Mouse (Mus musculus) intestine, embryonic 15.5 days (tissue): ENCODE results near the gene Akip1. TPM values are rescaled to one million over a fixed set of nuclear protein-coding genes. Genes with fewer than 3 reads are reported as not detected.

ENCODE experiments used
- ATAC-seq: fragments of 200-750 bp; cut with Nextera tagmentation; 2 replicates; pipeline ENCODE4 v1.8.0; 2017; ENCODE audit warnings: moderate TSS enrichment, moderate library complexity
- H3K27ac ChIP-seq: fragments of 300-500 bp; sonication (generic); 2 replicates; pipeline ENCODE4 v1.5.1; 2015; ENCODE audit warnings: mild to moderate bottlenecking, inconsistent platforms
- H3K27me3 ChIP-seq: fragments of 300-500 bp; sonication (generic); replicated peaks from 2 replicates; pipeline ENCODE4 v1.6.1; 2015; ENCODE audit warnings: inconsistent platforms
- H3K36me3 ChIP-seq: fragments of 300-500 bp; sonication (generic); 2 replicates; pipeline ENCODE4 v1.6.1; 2015; ENCODE audit warnings: inconsistent platforms
- H3K4me1 ChIP-seq: fragments of 300-500 bp; sonication (generic); replicated peaks from 2 replicates; pipeline ENCODE4 v1.6.1; 2015; ENCODE audit warnings: inconsistent platforms
- H3K4me2 ChIP-seq: fragments of 300-500 bp; sonication (generic); replicated peaks from 2 replicates; pipeline ENCODE4 v1.6.1; 2015; ENCODE audit warnings: mild to moderate bottlenecking, inconsistent platforms
- H3K4me3 ChIP-seq: fragments of 300-500 bp; sonication (generic); replicated peaks from 2 replicates; pipeline ENCODE4 v1.5.1; 2015; ENCODE audit warnings: inconsistent platforms
- H3K9ac ChIP-seq: fragments of 300-500 bp; sonication (generic); 2 replicates; pipeline ENCODE4 v1.6.1; 2015; ENCODE audit warnings: inconsistent platforms
- H3K9me3 ChIP-seq: fragments of 300-500 bp; sonication (generic); 2 replicates; pipeline ENCODE4 v1.6.1; 2016; ENCODE audit warnings: inconsistent platforms
- WGBS: fragments of 180-500 bp; shearing (Covaris S2); methylation state at CpG from one replicate; pipeline ENCODE4 v1.1.7; 2015; 5-methylcytosine and 5-hydroxymethylcytosine counted together
- polyA plus RNA-seq: library from polyadenylated mRNA; unstranded; fragments of >200 nt; fragmentation: Nextera tagmentation; extraction: Ambion mirVana; gene quantifications from 2 replicates; pipeline ENCODE4 v1.2.1, GENCODE M21; 2015

The Akip1 gene
- polyA plus RNA-seq: 38.1 and 38.6 TPM in 2 replicates

GRCm38 (mm10) chr7:109703190-109704015 is at the start of gene Akip1, which contains the start of gene St5:
Gene Akip1 (plus strand): TSS chr7:109703690.
Gene St5 (minus strand): TSS chr7:109703605.
- Histone ChIP-seq H3K27me3 (no peaks in the 10 kb centered on the region), H3K9me3 (no peaks in the 10 kb centered on the region), H3K4me2 (peak within 1 kb of the TSS; percentile 81), H3K9ac (peak within 1 kb of the TSS; percentile 71), H3K4me1 (peaks cover 3% of the 10 kb centered on the region; the same call in 1 of the 2 replicates), H3K4me3 (peak within 1 kb of the TSS; percentile 74), H3K27ac (peak within 1 kb of the TSS; percentile 72), H3K36me3 (no peaks in the 10 kb centered on the region)
- ATAC-seq: peak; percentile 97
- under 1% methylated on average over 61 of the region's 61 CpGs for WGBS

GRCm38 (mm10) chr7:109654871-109655270 is 48.6 kb upstream of the Akip1 start:
- H3K9me3 ChIP-seq: no peaks in the 10 kb centered on the region
- ATAC-seq: no peak
- H3K4me2 ChIP-seq: no peak overlapping the region
- no peak overlapping the region for H3K4me3 ChIP-seq
- H3K4me1 ChIP-seq: no peaks in the 10 kb centered on the region
- H3K27ac ChIP-seq: no peak overlapping the region
- no peak overlapping the region for H3K9ac ChIP-seq
- 78% methylated on average over 5 of the region's 5 CpGs for whole genome bisulfite sequencing
- H3K27me3 ChIP-seq: no peaks in the 10 kb centered on the region
- no peaks in the 10 kb centered on the region for H3K36me3 ChIP-seq

- no peak overlapping the region for H3K4me3 ChIP-seq
- H3K4me2 ChIP-seq: no peak overlapping the region
- H3K27me3 ChIP-seq: no peaks in the 10 kb centered on the region
- H3K9ac ChIP-seq: no peak overlapping the region
- H3K4me1 ChIP-seq: no peaks in the 10 kb centered on the region
- no peak overlapping the region for H3K27ac ChIP-seq
- 32% methylated on average over 6 of the region's 6 CpGs for WGBS
- ATAC-seq: 0 out of 2 replicates have a peak, but pooled peaks have one; percentile 39
- H3K36me3 ChIP-seq: no peaks in the 10 kb centered on the region
- no peaks in the 10 kb centered on the region for H3K9me3 ChIP-seq
Observed at GRCm38 (mm10) chr7:109657884-109658283, 45.6 kb upstream of the Akip1 start.

- Histone ChIP-seq H3K27ac (no peak overlapping the region), H3K9ac (no peak overlapping the region), H3K27me3 (no peaks in the 10 kb centered on the region), H3K4me3 (no peak overlapping the region), H3K4me1 (no peaks in the 10 kb centered on the region), H3K9me3 (no peaks in the 10 kb centered on the region), H3K36me3 (no peaks in the 10 kb centered on the region), H3K4me2 (no peak overlapping the region)
- 90% methylated on average over 2 of the region's 2 CpGs for WGBS
- ATAC-seq: no peak
Observed at GRCm38 (mm10) chr7:109659278-109659677, 44.2 kb upstream of the Akip1 start.

- Histone ChIP-seq H3K27ac (no peak overlapping the region), H3K9me3 (no peaks in the 10 kb centered on the region), H3K27me3 (no peaks in the 10 kb centered on the region), H3K4me3 (no peak overlapping the region), H3K4me2 (no peak overlapping the region), H3K36me3 (no peaks in the 10 kb centered on the region), H3K4me1 (no peaks in the 10 kb centered on the region), H3K9ac (no peak overlapping the region)
- ATAC-seq: no peak
- 84% methylated on average over 4 of the region's 4 CpGs for WGBS
Observed at GRCm38 (mm10) chr7:109662626-109663025, 40.9 kb upstream of the Akip1 start.

- peaks cover 4% of the 10 kb centered on the region for H3K4me1 ChIP-seq
- ATAC-seq: no peak
- H3K9ac ChIP-seq: no peak overlapping the region
- H3K27ac ChIP-seq: no peak overlapping the region
- 77% methylated on average over 5 of the region's 5 CpGs for WGBS
- no peaks in the 10 kb centered on the region for H3K9me3 ChIP-seq
- no peak overlapping the region for H3K4me3 ChIP-seq
- H3K27me3 ChIP-seq: no peaks in the 10 kb centered on the region
- no peak overlapping the region for H3K4me2 ChIP-seq
- no peaks in the 10 kb centered on the region for H3K36me3 ChIP-seq
Observed at GRCm38 (mm10) chr7:109666664-109667063, 36.8 kb upstream of the Akip1 start.

- no peaks in the 10 kb centered on the region for H3K36me3 ChIP-seq
- WGBS: 65% methylated on average over 5 of the region's 5 CpGs
- no peak overlapping the region for H3K9ac ChIP-seq
- peaks cover 8% of the 10 kb centered on the region for H3K4me1 ChIP-seq
- H3K27me3 ChIP-seq: no peaks in the 10 kb centered on the region
- H3K4me3 ChIP-seq: peak overlapping the region; percentile 23
- no peaks in the 10 kb centered on the region for H3K9me3 ChIP-seq
- H3K27ac ChIP-seq: no peak overlapping the region
- H3K4me2 ChIP-seq: peak overlapping the region; percentile 56
- ATAC-seq: no peak
Observed at GRCm38 (mm10) chr7:109669426-109670170, 33.9 kb upstream of the Akip1 start.

- peak; percentile 97 for ATAC-seq
- no peaks in the 10 kb centered on the region for H3K36me3 ChIP-seq
- H3K27me3 ChIP-seq: no peaks in the 10 kb centered on the region
- peak overlapping the region; percentile 98 for H3K27ac ChIP-seq
- H3K4me3 ChIP-seq: peak overlapping the region; percentile 73
- H3K4me2 ChIP-seq: peak overlapping the region; percentile 79
- peaks cover 13% of the 10 kb centered on the region for H3K4me1 ChIP-seq
- H3K9ac ChIP-seq: peak overlapping the region; percentile 84
- WGBS: under 1% methylated on average over 33 of the region's 44 CpGs
- no peaks in the 10 kb centered on the region for H3K9me3 ChIP-seq
Observed at GRCm38 (mm10) chr7:109671581-109672471, 31.7 kb upstream of the Akip1 start.

GRCm38 (mm10) chr7:109674944-109675628 is 28.4 kb upstream of the Akip1 start:
- no peak overlapping the region for H3K9ac ChIP-seq
- H3K4me1 ChIP-seq: peaks cover 9% of the 10 kb centered on the region
- H3K27me3 ChIP-seq: no peaks in the 10 kb centered on the region
- no peaks in the 10 kb centered on the region for H3K9me3 ChIP-seq
- no peak overlapping the region for H3K4me2 ChIP-seq
- 48% methylated on average over 4 of the region's 4 CpGs for WGBS
- no peak overlapping the region for H3K4me3 ChIP-seq
- no peaks in the 10 kb centered on the region for H3K36me3 ChIP-seq
- no peak for ATAC-seq
- 0 out of 2 replicates have a peak overlapping the region, but pooled peaks have one; percentile 44 for H3K27ac ChIP-seq

- Histone ChIP-seq H3K4me1 (0 out of 2 replicates have a peak, but pooled peaks cover 5% of the 10 kb centered on the region), H3K4me2 (no peak overlapping the region), H3K27ac (no peak overlapping the region), H3K9ac (no peak overlapping the region), H3K9me3 (no peaks in the 10 kb centered on the region), H3K4me3 (no peak overlapping the region), H3K36me3 (no peaks in the 10 kb centered on the region), H3K27me3 (no peaks in the 10 kb centered on the region)
- ATAC-seq: no peak
- WGBS: 85% methylated on average over 2 of the region's 2 CpGs
Observed at GRCm38 (mm10) chr7:109680284-109680683, 23.2 kb upstream of the Akip1 start.

- 100% methylated on average over 1 of the region's 1 CpGs for WGBS
- H3K4me1 ChIP-seq: no peaks in the 10 kb centered on the region
- no peak overlapping the region for H3K9ac ChIP-seq
- no peak overlapping the region for H3K4me3 ChIP-seq
- no peak for ATAC-seq
- no peaks in the 10 kb centered on the region for H3K36me3 ChIP-seq
- H3K27ac ChIP-seq: no peak overlapping the region
- H3K27me3 ChIP-seq: no peaks in the 10 kb centered on the region
- no peaks in the 10 kb centered on the region for H3K9me3 ChIP-seq
- no peak overlapping the region for H3K4me2 ChIP-seq
Observed at GRCm38 (mm10) chr7:109680879-109681278, 22.6 kb upstream of the Akip1 start.
